Mouse (Mus musculus): ENCODE results near the gene Tor1b. TPM values are rescaled to one million over a fixed set of nuclear protein-coding genes. Genes with fewer than 3 reads are reported as not detected.

The Tor1b gene
- total and polyA plus RNA-seq, 3 experiments, result 17.1 to 26.4 (median 23.9) TPM

- H3K4me3 ChIP-seq, result no peak overlapping the region
- TF ChIP-seq CTCF (IDR thresholded peaks at IDR 0.05), result no peak
- TF ChIP-seq POLR2A (IDR thresholded peaks at IDR 0.05; ENCODE audit: insufficient read depth, low read depth, low read length), result no peak
- TF ChIP-seq EP300 (IDR thresholded peaks at IDR 0.05; ENCODE audit: insufficient read depth, low read depth, low read length), result no peak
- WGBS, result 72% methylated on average over 11 of the region's 11 CpGs
Observed at GRCm38 (mm10) chr2:30962570-30963254, 10.0 kb downstream of the Tor1b start.

DNA sequence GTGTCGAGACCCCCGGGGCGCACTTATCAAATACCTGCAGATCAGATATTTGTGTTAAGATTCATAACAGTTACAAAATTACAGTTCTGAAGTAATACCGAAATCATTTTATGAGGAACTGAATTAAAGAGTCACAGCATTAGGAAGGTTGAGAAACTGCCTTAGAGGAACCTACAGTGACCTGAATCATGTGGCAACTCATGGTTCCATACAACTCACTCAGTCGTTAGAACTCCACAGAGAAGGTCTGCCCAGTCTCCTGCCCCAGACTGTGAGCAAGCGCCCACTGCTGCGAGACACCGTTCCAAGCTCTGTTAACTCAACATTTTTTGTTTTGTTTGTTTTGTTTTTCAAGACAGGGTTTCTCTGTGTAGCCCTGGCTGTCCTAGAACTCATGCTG lies 12.9 kb downstream of the Tor1b start:
- intact Hi-C loops (cut with DNase I), result no loop called here
- peaks cover 2% of the 10 kb centered on the region for H3K79me2 ChIP-seq (replicated peaks; ENCODE audit: control insufficient read depth, insufficient read depth, low read length)
- no peak overlapping the region for H3K9ac ChIP-seq (ENCODE audit: low read depth, low read length)
- WGBS, result 83% methylated on average over 8 of the region's 8 CpGs
- DNase-seq, result no peak
- H3K27me3 ChIP-seq (ENCODE audit: control insufficient read depth, insufficient read depth, low read length), result no peaks in the 10 kb centered on the region
- H3K36me3 ChIP-seq (ENCODE audit: control insufficient read depth, insufficient read depth, low read length), result no peaks in the 10 kb centered on the region
- no peak overlapping the region for H3K4me3 ChIP-seq
- no peak for TF ChIP-seq EP300 (IDR thresholded peaks at IDR 0.05; ENCODE audit: insufficient read depth, low read depth, low read length)
- no peak for TF ChIP-seq POLR2A (IDR thresholded peaks at IDR 0.05; ENCODE audit: insufficient read depth, low read depth, low read length)
- TF ChIP-seq CTCF (IDR thresholded peaks at IDR 0.05), result no peak
- peaks cover 4% of the 10 kb centered on the region for H3K4me1 ChIP-seq (ENCODE audit: control insufficient read depth, insufficient read depth, low read length)
- H3K27ac ChIP-seq, result no peak overlapping the region

More at GRCm38 (mm10) chr2:30962570-30963254, 10.0 kb downstream of the Tor1b start:
- Histone ChIP-seq H3K27ac (no peak overlapping the region), H3K27me3 (ENCODE audit: control insufficient read depth, insufficient read depth, low read length) (no peaks in the 10 kb centered on the region), H3K9ac (ENCODE audit: low read depth, low read length) (no peak overlapping the region), H3K79me2 (replicated peaks; ENCODE audit: control insufficient read depth, insufficient read depth, low read length) (peaks cover 2% of the 10 kb centered on the region), H3K4me1 (ENCODE audit: control insufficient read depth, insufficient read depth, low read length) (peaks cover 4% of the 10 kb centered on the region), H3K36me3 (ENCODE audit: control insufficient read depth, insufficient read depth, low read length) (no peaks in the 10 kb centered on the region)
- DNase-seq, result no peak
- intact Hi-C loops (cut with DNase I), result no loop called here

- DNase-seq, result no peak
- intact Hi-C loops (cut with DNase I), result no loop called here
- Histone ChIP-seq H3K36me3 (ENCODE audit: control insufficient read depth, insufficient read depth, low read length) (no peaks in the 10 kb centered on the region), H3K27me3 (ENCODE audit: control insufficient read depth, insufficient read depth, low read length) (no peaks in the 10 kb centered on the region), H3K27ac (no peak overlapping the region), H3K79me2 (replicated peaks; ENCODE audit: control insufficient read depth, insufficient read depth, low read length) (peaks cover 2% of the 10 kb centered on the region), H3K4me3 (peak overlapping the region; percentile 99), H3K9ac (ENCODE audit: low read depth, low read length) (peak overlapping the region; percentile 100), H3K4me1 (ENCODE audit: control insufficient read depth, insufficient read depth, low read length) (peaks cover 4% of the 10 kb centered on the region)
- WGBS, result 14% methylated on average over 16 of the region's 16 CpGs
- no peak for TF ChIP-seq EP300 (IDR thresholded peaks at IDR 0.05; ENCODE audit: insufficient read depth, low read depth, low read length)
- TF ChIP-seq CTCF (IDR thresholded peaks at IDR 0.05), result no peak
- TF ChIP-seq POLR2A (IDR thresholded peaks at IDR 0.05; ENCODE audit: insufficient read depth, low read depth, low read length), result no peak
Observed at GRCm38 (mm10) chr2:30966826-30967225, 14.1 kb downstream of the Tor1b start.

GRCm38 (mm10) chr2:30967352-30968327 lies 14.9 kb downstream of the Tor1b start, which contains the start of gene Tor1a:
Tor1a (minus strand) TSS chr2:30967933.
- Histone ChIP-seq H3K9ac (ENCODE audit: low read depth, low read length) (peak within 1 kb of the TSS; percentile 100), H3K27me3 (ENCODE audit: control insufficient read depth, insufficient read depth, low read length) (no peaks in the 10 kb centered on the region), H3K4me3 (peak within 1 kb of the TSS; percentile 99), H3K27ac (peak within 1 kb of the TSS; percentile 79), H3K4me1 (ENCODE audit: control insufficient read depth, insufficient read depth, low read length) (peaks cover 4% of the 10 kb centered on the region), H3K36me3 (ENCODE audit: control insufficient read depth, insufficient read depth, low read length) (no peaks in the 10 kb centered on the region), H3K79me2 (replicated peaks; ENCODE audit: control insufficient read depth, insufficient read depth, low read length) (peaks cover 2% of the 10 kb centered on the region)
- 2% methylated on average over 59 of the region's 59 CpGs for WGBS
- TF ChIP-seq POLR2A (IDR thresholded peaks at IDR 0.05; ENCODE audit: insufficient read depth, low read depth, low read length), result peak; percentile 73
- TF ChIP-seq CTCF (IDR thresholded peaks at IDR 0.05), result no peak
- peak; percentile 54; the same call in 1 of the 2 replicates for TF ChIP-seq EP300 (IDR thresholded peaks at IDR 0.05; ENCODE audit: insufficient read depth, low read depth, low read length)
- DNase-seq, result peak; percentile 91
- intact Hi-C loops (cut with DNase I), result no loop called here

DNA sequence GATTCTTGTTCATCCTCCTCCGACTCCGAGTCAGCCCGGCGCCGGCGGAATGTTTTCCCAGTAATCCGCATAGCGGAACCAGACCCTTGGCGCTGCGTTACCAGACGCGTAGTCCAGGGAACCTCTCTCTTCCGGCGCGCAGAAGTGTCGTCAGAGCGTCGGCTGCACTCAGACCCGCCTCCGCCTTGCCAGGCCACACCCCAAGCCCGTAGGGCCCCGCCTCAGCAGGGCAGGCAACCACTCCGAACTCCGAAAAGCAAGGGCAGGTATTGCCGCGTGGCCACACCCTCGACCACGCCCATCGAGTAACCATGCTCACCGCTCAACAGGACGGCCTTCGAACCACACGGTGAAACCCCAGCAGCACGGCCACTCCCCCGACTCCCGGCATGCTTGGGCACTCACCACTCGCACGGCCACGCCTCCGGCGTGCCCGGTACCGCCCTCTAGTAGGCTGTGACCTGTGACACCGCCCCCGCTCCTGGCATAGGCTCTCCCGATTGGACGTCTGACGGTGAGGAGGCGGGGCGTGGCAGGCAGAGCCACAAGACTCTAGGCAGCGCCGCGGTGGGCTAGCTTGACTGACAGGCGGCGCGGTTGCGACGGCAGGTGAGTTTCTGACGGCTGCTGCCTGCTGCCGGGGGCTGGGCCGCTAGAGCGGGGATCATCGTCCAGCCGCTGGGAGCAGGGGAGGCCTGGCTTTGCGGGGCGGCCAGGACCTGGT lies 29.2 kb downstream of the Tor1b start, which contains the start of the genes BC005624 and Usp20:
Gene BC005624, minus strand, starts transcription at position 412 of the 724 bp plus-strand sequence.
Gene Usp20, plus strand, starts transcription at position 490 of the 724 bp plus-strand sequence.
- intact Hi-C loops (cut with DNase I), result loop anchor here (10.0 kb wide), 1 partner anchor 1177 kb away; the partner anchor contains the start of gene Slc27a4
- TF ChIP-seq CTCF (IDR thresholded peaks at IDR 0.05), result peak; percentile 32; the same call in 1 of the 2 replicates
- peak; percentile 79 for TF ChIP-seq POLR2A (IDR thresholded peaks at IDR 0.05; ENCODE audit: insufficient read depth, low read depth, low read length)
- no peak for TF ChIP-seq EP300 (IDR thresholded peaks at IDR 0.05; ENCODE audit: insufficient read depth, low read depth, low read length)

More for the DNA sequence above, 29.2 kb downstream of the Tor1b start, which contains the start of the genes BC005624 and Usp20:
- Histone ChIP-seq H3K27ac (peak within 1 kb of the TSS; percentile 78), H3K4me1 (ENCODE audit: control insufficient read depth, insufficient read depth, low read length) (peaks cover 3% of the 10 kb centered on the region; the same call in 1 of the 2 replicates), H3K9ac (ENCODE audit: low read depth, low read length) (peak within 1 kb of the TSS; percentile 61), H3K79me2 (replicated peaks; ENCODE audit: control insufficient read depth, insufficient read depth, low read length) (0 out of 2 replicates have a peak, but pooled peaks cover 2% of the 10 kb centered on the region), H3K4me3 (peak within 1 kb of the TSS; percentile 96), H3K27me3 (ENCODE audit: control insufficient read depth, insufficient read depth, low read length) (no peaks in the 10 kb centered on the region), H3K36me3 (ENCODE audit: control insufficient read depth, insufficient read depth, low read length) (no peaks in the 10 kb centered on the region)
- DNase-seq, result peak; percentile 98 to 100
- WGBS, result under 1% methylated on average over 66 of the region's 66 CpGs

All from heart, adult 2 months (tissue).